Mouse (Mus musculus): ENCODE data around the gene Cstb. TPM values are rescaled to one million over a fixed set of nuclear protein-coding genes. Genes with fewer than 3 reads are reported as not detected.

Gene Cstb
- polyA plus RNA-seq (2015; fragmentation: Nextera tagmentation; extraction: Ambion mirVana): 97.0 and 207 TPM in 2 replicates

DNA sequence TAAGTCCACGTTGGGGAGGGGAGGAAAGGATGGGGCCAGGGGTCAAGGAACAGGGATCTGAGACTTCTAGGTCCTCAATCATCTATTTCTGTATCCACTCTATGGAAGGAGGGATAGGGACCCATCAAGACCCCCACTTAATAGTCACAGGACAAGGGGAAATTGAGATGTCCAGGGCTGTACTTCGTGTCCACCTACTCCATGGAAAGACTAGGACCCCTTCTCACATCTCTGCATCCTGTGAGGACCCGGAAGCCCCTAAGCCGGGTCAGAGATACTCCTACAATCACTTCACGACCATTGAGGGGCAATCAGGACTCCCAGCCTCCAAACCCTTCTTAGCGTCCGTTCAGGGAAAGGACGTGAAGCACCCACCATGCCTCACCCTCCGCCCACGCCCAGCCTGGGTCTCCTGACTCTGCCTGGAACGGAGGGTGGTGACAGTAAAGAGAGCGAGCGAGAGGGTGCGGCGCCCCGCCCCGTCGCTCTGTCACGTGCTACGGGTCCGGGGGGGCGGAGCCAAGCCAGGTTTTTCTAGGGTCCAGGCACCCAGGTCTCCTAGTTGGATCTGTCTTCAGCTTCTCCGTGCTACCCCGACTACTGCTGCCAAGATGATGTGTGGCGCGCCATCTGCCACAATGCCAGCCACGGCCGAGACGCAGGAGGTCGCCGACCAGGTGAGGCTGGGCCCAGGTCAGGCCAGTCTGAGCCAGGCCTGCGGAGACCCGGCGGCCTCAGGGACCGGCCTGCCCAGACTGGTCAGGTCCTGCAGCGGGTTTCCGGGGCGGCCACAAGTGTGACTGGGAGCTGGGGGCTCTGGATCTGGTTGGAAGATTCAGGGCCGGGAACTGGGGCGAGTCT lies at the start of gene Cstb:
Gene Cstb (plus strand): TSS at position 489 of the 861 bp plus-strand sequence.
- peaks cover 18% of the 10 kb centered on the region for H3K4me1 ChIP-seq
- no peaks in the 10 kb centered on the region for H3K9me3 ChIP-seq (replicated peaks)
- peak within 1 kb of the TSS; percentile 80 for H3K27ac ChIP-seq (replicated peaks)
- peak within 1 kb of the TSS; percentile 78 for H3K4me2 ChIP-seq
- H3K36me3 ChIP-seq: peaks cover 19% of the 10 kb centered on the region
- H3K9ac ChIP-seq (replicated peaks): peak within 1 kb of the TSS; percentile 95
- ATAC-seq (ENCODE audit: low FRiP score): peak; percentile 95
- WGBS: 2% methylated on average over 40 of the region's 40 CpGs
- no peaks in the 10 kb centered on the region for H3K27me3 ChIP-seq (replicated peaks)
- H3K4me3 ChIP-seq (replicated peaks): peak within 1 kb of the TSS; percentile 82

DNA sequence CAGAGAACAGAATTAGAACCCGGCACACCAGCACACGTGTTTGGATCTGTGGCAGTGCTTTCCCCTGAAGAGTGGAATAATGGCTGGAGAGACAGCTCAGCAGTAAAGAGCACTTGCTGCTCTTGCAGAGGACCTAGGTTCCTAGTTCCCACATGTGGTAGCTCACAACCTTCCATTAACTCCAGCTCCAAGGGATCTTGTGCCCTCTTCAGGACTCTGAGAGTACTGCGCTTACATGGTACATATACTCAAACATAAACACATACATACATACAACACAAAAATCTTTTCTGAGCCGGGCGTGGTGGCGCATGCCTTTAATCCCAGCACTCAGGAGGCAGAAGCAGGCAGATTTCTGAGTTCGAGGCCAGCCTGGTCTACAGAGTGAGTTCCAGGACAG lies 47.0 kb upstream of the Cstb start:
- Histone ChIP-seq H3K9ac (replicated peaks) (no peak overlapping the region), H3K9me3 (replicated peaks) (peaks cover 3% of the 10 kb centered on the region; the same call in 1 of the 2 replicates), H3K27me3 (replicated peaks) (no peaks in the 10 kb centered on the region), H3K4me3 (replicated peaks) (no peak overlapping the region), H3K4me2 (no peak overlapping the region), H3K36me3 (no peaks in the 10 kb centered on the region), H3K4me1 (no peaks in the 10 kb centered on the region), H3K27ac (replicated peaks) (no peak overlapping the region)
- ATAC-seq (ENCODE audit: low FRiP score): no peak
- WGBS: 94% methylated on average over 7 of the region's 7 CpGs

DNA sequence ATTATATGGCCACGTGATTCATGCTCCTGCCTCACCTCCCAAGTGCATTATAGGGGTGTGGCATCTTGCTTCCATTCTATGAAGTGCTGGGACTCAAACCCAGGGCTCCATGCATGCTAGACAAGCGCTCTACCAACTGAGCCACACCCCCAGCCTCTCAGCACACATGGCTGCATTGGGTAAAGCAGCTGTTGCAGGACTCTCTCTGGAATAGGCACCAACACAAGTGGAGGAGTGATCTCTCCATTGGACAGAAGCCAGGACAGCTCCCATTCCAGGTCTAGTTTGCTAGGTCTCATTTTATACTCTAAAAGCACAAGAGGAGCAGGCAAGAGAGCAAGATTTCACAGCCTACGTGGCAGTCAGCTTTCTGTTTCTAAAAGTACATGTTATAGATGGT lies 41.9 kb upstream of the Cstb start:
- WGBS: 87% methylated on average over 3 of the region's 3 CpGs
- Histone ChIP-seq H3K9ac (replicated peaks) (no peak overlapping the region), H3K36me3 (no peaks in the 10 kb centered on the region), H3K4me3 (replicated peaks) (no peak overlapping the region), H3K27me3 (replicated peaks) (0 out of 2 replicates have a peak, but pooled peaks cover 2% of the 10 kb centered on the region), H3K27ac (replicated peaks) (no peak overlapping the region), H3K9me3 (replicated peaks) (peaks cover under 1% of the 10 kb centered on the region; the same call in 1 of the 2 replicates), H3K4me2 (no peak overlapping the region), H3K4me1 (0 out of 2 replicates have a peak, but pooled peaks cover 4% of the 10 kb centered on the region)
- no peak for ATAC-seq (ENCODE audit: low FRiP score)

DNA sequence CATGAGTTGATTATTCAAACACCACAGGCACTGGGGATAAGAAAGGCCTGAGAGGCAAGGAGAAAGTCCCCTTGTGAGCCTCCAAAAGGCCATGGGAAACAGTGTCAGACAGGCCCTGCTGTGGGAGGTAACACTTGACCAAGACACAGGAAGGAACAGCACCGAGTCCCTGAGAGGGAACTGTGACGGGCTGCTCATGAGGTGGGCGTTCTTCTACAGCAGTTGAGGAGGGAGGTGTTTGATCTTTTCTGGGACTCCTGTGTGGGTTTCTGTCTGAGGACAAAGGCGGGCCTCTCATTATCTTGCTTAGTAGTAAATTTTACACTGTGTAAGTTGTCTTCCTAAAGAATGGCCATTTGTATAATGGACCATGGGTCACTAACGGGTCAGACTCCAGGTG lies 39.9 kb upstream of the Cstb start:
- Histone ChIP-seq H3K27ac (replicated peaks) (no peak overlapping the region), H3K36me3 (no peaks in the 10 kb centered on the region), H3K4me3 (replicated peaks) (no peak overlapping the region), H3K27me3 (replicated peaks) (peaks cover 20% of the 10 kb centered on the region), H3K4me2 (no peak overlapping the region), H3K9ac (replicated peaks) (no peak overlapping the region), H3K9me3 (replicated peaks) (no peaks in the 10 kb centered on the region), H3K4me1 (peaks cover 8% of the 10 kb centered on the region; the same call in 1 of the 2 replicates)
- WGBS: 20% methylated on average over 5 of the region's 5 CpGs
- ATAC-seq (ENCODE audit: low FRiP score): no peak

DNA sequence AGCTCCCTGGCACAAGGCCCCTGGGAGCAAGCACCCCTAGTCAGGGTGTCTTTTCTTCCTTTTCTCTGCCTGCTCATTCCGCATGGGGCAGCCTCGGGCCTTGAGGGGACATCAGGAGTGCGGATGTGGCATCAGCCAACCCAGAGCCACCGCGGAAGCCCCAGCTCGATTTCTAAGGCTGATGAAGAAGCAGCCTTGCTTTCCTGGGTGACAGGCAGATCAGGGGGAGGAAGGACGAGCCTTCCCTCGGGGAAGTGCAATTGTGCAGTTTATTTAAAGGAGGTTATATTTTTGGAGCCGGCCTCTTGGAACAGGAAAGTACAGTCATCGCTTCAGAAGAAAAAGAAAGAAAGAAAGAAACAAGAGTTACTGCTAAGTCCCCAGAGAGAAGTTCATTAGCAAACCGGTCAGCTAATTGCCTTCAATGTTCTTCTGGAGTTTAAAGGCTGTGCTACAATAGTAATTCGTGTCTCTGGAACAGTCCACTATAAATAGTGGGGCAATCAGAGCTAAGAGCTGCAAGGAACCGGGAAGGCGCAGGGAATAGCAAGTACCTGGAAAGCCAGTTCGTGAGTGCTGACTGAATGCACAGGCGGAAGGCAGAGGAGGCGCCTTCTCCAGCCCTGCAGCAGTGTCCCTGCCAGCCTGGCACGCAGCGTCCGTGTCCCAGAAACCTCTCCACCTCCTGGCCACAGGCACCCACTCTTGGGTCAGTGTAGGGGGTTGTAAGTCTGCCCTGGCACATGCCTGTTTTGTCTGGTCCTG lies 37.1 kb upstream of the Cstb start:
- H3K9ac ChIP-seq (replicated peaks): no peak overlapping the region
- H3K9me3 ChIP-seq (replicated peaks): no peaks in the 10 kb centered on the region
- H3K27ac ChIP-seq (replicated peaks): peak overlapping the region; percentile 45; the same call in 1 of the 2 replicates
- H3K36me3 ChIP-seq: no peaks in the 10 kb centered on the region
- peaks cover 41% of the 10 kb centered on the region for H3K27me3 ChIP-seq (replicated peaks)
- WGBS: 42% methylated on average over 20 of the region's 20 CpGs
- ATAC-seq (ENCODE audit: low FRiP score): peak; percentile 74
- peaks cover 23% of the 10 kb centered on the region; the same call in 1 of the 2 replicates for H3K4me1 ChIP-seq
- H3K4me3 ChIP-seq (replicated peaks): no peak overlapping the region
- H3K4me2 ChIP-seq: no peak overlapping the region; the same call in 1 of the 2 replicates

- Histone ChIP-seq H3K9ac (replicated peaks) (no peak overlapping the region), H3K4me1 (peaks cover 30% of the 10 kb centered on the region), H3K27me3 (replicated peaks) (peaks cover 41% of the 10 kb centered on the region), H3K4me2 (no peak overlapping the region), H3K27ac (replicated peaks) (no peak overlapping the region), H3K36me3 (no peaks in the 10 kb centered on the region), H3K9me3 (replicated peaks) (no peaks in the 10 kb centered on the region), H3K4me3 (replicated peaks) (no peak overlapping the region)
- ATAC-seq (ENCODE audit: low FRiP score): no peak
- 9% methylated on average over 4 of the region's 4 CpGs for WGBS
Observed at GRCm38 (mm10) chr10:78390982-78391470, 34.4 kb upstream of the Cstb start.

DNA sequence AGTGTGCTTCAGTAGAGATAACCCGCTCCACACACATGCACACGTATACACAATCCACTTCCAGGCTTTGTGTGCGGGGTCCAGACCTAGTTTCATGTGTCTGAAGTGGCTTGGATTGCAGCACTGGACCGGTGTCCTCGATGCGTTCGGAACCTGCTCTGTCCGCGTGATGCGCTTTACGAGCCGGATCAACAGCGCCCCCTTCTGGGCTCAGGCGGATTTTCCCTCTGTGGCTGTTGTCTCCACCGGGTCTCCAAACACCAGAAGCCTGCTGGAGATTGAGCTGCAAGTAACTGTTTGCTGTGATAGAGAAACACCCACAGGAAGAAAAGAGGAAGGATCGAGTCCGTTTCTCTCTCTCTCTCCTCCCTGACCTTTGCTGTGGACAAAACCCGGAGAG lies 33.4 kb upstream of the Cstb start:
- H3K4me2 ChIP-seq: peak overlapping the region; percentile 25
- H3K9me3 ChIP-seq (replicated peaks): no peaks in the 10 kb centered on the region
- peaks cover 37% of the 10 kb centered on the region for H3K4me1 ChIP-seq
- ATAC-seq (ENCODE audit: low FRiP score): no peak
- H3K4me3 ChIP-seq (replicated peaks): no peak overlapping the region
- no peak overlapping the region for H3K9ac ChIP-seq (replicated peaks)
- H3K36me3 ChIP-seq: no peaks in the 10 kb centered on the region
- peaks cover 41% of the 10 kb centered on the region for H3K27me3 ChIP-seq (replicated peaks)
- 3% methylated on average over 18 of the region's 18 CpGs for WGBS
- H3K27ac ChIP-seq (replicated peaks): no peak overlapping the region

- ATAC-seq (ENCODE audit: low FRiP score): peak; percentile 24; the same call in 1 of the 2 replicates
- no peaks in the 10 kb centered on the region for H3K9me3 ChIP-seq (replicated peaks)
- WGBS: 84% methylated on average over 3 of the region's 3 CpGs
- H3K27ac ChIP-seq (replicated peaks): peak overlapping the region; percentile 60; the same call in 1 of the 2 replicates
- no peak overlapping the region for H3K4me3 ChIP-seq (replicated peaks)
- H3K9ac ChIP-seq (replicated peaks): no peak overlapping the region
- peaks cover 22% of the 10 kb centered on the region for H3K27me3 ChIP-seq (replicated peaks)
- H3K36me3 ChIP-seq: peaks cover 8% of the 10 kb centered on the region
- peak overlapping the region; percentile 51; the same call in 1 of the 2 replicates for H3K4me2 ChIP-seq
- peaks cover 39% of the 10 kb centered on the region for H3K4me1 ChIP-seq
Observed at GRCm38 (mm10) chr10:78395377-78395776, 30.1 kb upstream of the Cstb start.

DNA sequence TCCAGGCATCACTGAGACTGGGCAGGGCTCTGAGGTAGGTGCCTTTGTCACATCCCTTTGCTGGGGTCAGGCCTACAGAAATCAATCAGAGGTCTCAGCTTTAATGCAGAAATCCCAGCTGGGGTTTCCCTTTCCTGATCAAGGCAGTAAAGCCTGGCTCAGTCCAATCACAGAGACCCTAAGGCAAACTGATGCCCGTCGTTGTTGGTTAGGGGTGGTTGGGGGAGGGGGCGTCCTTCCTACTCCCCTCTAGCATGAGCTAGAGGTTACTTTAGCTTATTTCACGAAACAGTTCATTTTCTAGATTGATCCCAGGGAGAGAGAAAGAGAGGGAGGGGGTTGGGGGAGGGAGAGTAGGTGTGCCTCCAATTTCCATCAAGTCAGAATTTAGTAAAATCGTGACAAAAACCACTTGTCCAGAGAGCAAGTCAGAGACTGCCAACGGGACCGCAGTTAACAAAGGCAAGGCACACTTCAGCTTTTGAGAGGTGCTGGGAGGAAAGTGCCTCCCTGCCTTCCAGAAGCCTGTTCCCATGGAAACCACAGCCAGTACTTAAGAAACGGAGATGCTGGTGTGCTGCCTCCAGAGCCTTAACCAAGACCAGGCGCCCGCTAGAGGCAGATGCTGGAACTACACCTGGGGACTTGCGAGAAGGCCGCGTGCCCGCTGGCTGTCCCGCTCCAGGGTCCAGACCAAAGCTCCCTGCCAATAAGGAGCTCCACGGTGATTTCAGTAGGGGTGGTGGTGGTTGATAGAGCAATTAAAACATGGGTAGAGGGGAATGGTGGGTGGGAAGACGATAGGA lies 29.4 kb upstream of the Cstb start:
- H3K4me3 ChIP-seq (replicated peaks): 0 out of 2 replicates have a peak overlapping the region, but pooled peaks have one; percentile 9
- peaks cover 15% of the 10 kb centered on the region for H3K36me3 ChIP-seq
- H3K4me1 ChIP-seq: peaks cover 37% of the 10 kb centered on the region
- 6% methylated on average over 17 of the region's 17 CpGs for WGBS
- H3K27me3 ChIP-seq (replicated peaks): peaks cover 16% of the 10 kb centered on the region
- no peak overlapping the region for H3K9ac ChIP-seq (replicated peaks)
- ATAC-seq (ENCODE audit: low FRiP score): peak; percentile 88
- H3K9me3 ChIP-seq (replicated peaks): no peaks in the 10 kb centered on the region
- peak overlapping the region; percentile 60; the same call in 1 of the 2 replicates for H3K27ac ChIP-seq (replicated peaks)
- peak overlapping the region; percentile 51 for H3K4me2 ChIP-seq

DNA sequence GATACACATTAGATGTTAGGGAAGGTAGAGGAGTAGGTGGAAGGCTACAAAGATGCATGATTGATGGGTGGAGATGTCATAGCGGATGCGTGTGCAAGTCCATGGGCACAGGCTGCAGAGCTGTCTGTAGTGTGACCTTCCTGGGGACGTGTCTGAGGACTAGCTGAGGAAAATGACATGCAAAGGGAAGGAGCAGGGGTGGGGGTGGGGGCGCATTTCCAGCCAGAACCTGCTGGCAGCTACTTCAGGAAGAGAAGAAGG lies 28.9 kb upstream of the Cstb start:
- peak; percentile 39; the same call in 1 of the 2 replicates for ATAC-seq (ENCODE audit: low FRiP score)
- Histone ChIP-seq H3K9me3 (replicated peaks) (no peaks in the 10 kb centered on the region), H3K4me3 (replicated peaks) (no peak overlapping the region), H3K4me2 (peak overlapping the region; percentile 51), H3K4me1 (peaks cover 33% of the 10 kb centered on the region), H3K9ac (replicated peaks) (no peak overlapping the region), H3K36me3 (peaks cover 20% of the 10 kb centered on the region), H3K27ac (replicated peaks) (no peak overlapping the region), H3K27me3 (replicated peaks) (peaks cover 10% of the 10 kb centered on the region)
- whole genome bisulfite sequencing: 56% methylated on average over 4 of the region's 4 CpGs

Measured in neural tube, embryonic 15.5 days (tissue).